Mouse (Mus musculus) limb, embryonic 12.5 days (tissue): ENCODE data around the gene Mrpl27. TPM values are rescaled to one million over a fixed set of nuclear protein-coding genes. Genes with fewer than 3 reads are reported as not detected.
"Not testable (repeated sequence)": the region's sequence is repeated elsewhere in the genome, so short reads cannot be mapped to it uniquely, and the experiment has no call there.

Experiments
- ATAC-seq: fragments of 200-750 bp; cut with Nextera tagmentation; 2 replicates; pipeline ENCODE4 v1.8.0; 2017; ENCODE audit warnings: low read depth, moderate TSS enrichment; ENCODE audit not compliant: insufficient number of reproducible peaks, insufficient read depth, low FRiP score, low TSS enrichment
- H3K27ac ChIP-seq: fragments of 300-500 bp; sonication (generic); 2 replicates; pipeline ENCODE4 v1.5.1; 2016; ENCODE audit warnings: mild to moderate bottlenecking, moderate library complexity
- H3K27me3 ChIP-seq: fragments of 300-500 bp; sonication (generic); 2 replicates; pipeline ENCODE4 v1.6.1; 2016; ENCODE audit warnings: mild to moderate bottlenecking, moderate library complexity
- H3K36me3 ChIP-seq: fragments of 300-500 bp; sonication (generic); 2 replicates; pipeline ENCODE4 v1.6.1; 2016; ENCODE audit warnings: mild to moderate bottlenecking, moderate library complexity
- H3K4me1 ChIP-seq: fragments of 300-500 bp; sonication (generic); replicated peaks from 2 replicates; pipeline ENCODE4 v1.6.1; 2016
- H3K4me2 ChIP-seq: fragments of 300-500 bp; sonication (generic); 2 replicates; pipeline ENCODE4 v1.6.1; 2016; ENCODE audit warnings: mild to moderate bottlenecking, moderate library complexity
- H3K4me3 ChIP-seq: fragments of 300-500 bp; sonication (generic); replicated peaks from 2 replicates; pipeline ENCODE4 v1.5.1; 2016; ENCODE audit warnings: mild to moderate bottlenecking
- H3K9ac ChIP-seq: fragments of 300-500 bp; sonication (generic); replicated peaks from 2 replicates; pipeline ENCODE4 v1.6.1; 2016; ENCODE audit warnings: mild to moderate bottlenecking, moderate library complexity
- H3K9me3 ChIP-seq: fragments of 300-500 bp; sonication (generic); 2 replicates; pipeline ENCODE4 v1.6.1; 2016; ENCODE audit warnings: mild to moderate bottlenecking, moderate library complexity
- WGBS: fragments of 180-500 bp; shearing (Covaris S2); methylation state at CpG from one replicate; pipeline ENCODE4 v1.1.7; 2016; 5-methylcytosine and 5-hydroxymethylcytosine counted together
- polyA plus RNA-seq: library from polyadenylated mRNA; unstranded; fragments of >200 nt; fragmentation: Nextera tagmentation; extraction: Ambion mirVana; gene quantifications from 2 replicates; pipeline ENCODE4 v1.2.1, GENCODE M21; 2016

The Mrpl27 gene
- polyA plus RNA-seq, 1 experiment from 2014 or later = 148 TPM

GRCm38 (mm10) chr11:94675446-94675845 lies 21.9 kb downstream of the Mrpl27 start:
- H3K27me3 ChIP-seq = no peaks in the 10 kb centered on the region
- peak overlapping the region; percentile 81 for H3K4me2 ChIP-seq
- WGBS = 83% methylated on average over 5 of the region's 5 CpGs

GRCm38 (mm10) chr11:94676308-94676707 lies 22.7 kb downstream of the Mrpl27 start:
- Histone ChIP-seq H3K4me3 (peak overlapping the region; percentile 94), H3K27me3 (no peaks in the 10 kb centered on the region), H3K4me1 (peaks cover 25% of the 10 kb centered on the region), H3K36me3 (peaks cover 6% of the 10 kb centered on the region; the same call in 1 of the 2 replicates), H3K9ac (peak overlapping the region; percentile 94), H3K4me2 (peak overlapping the region; percentile 81), H3K27ac (peak overlapping the region; percentile 94; the same call in 1 of the 2 replicates), H3K9me3 (no peaks in the 10 kb centered on the region)
- ATAC-seq = no peak
- 38% methylated on average over 4 of the region's 4 CpGs for WGBS

More at GRCm38 (mm10) chr11:94675446-94675845, 21.9 kb downstream of the Mrpl27 start:
- Histone ChIP-seq H3K4me1 (peaks cover 25% of the 10 kb centered on the region), H3K9ac (0 out of 2 replicates have a peak overlapping the region, but pooled peaks have one; percentile 94), H3K36me3 (peaks cover 13% of the 10 kb centered on the region), H3K27ac (no peak overlapping the region), H3K9me3 (no peaks in the 10 kb centered on the region), H3K4me3 (peak overlapping the region; percentile 94; the same call in 1 of the 2 replicates)
- no peak for ATAC-seq

- peak within 1 kb of the TSS; percentile 94 for H3K9ac ChIP-seq
- no peaks in the 10 kb centered on the region for H3K9me3 ChIP-seq
- peak within 1 kb of the TSS; percentile 81 for H3K4me2 ChIP-seq
- peak within 1 kb of the TSS; percentile 94 for H3K27ac ChIP-seq
- WGBS = under 1% methylated on average over 81 of the region's 82 CpGs
- ATAC-seq = peak; percentile 90
- peaks cover 25% of the 10 kb centered on the region for H3K4me1 ChIP-seq
- peak within 1 kb of the TSS; percentile 94 for H3K4me3 ChIP-seq
- H3K27me3 ChIP-seq = no peaks in the 10 kb centered on the region
- peaks cover 6% of the 10 kb centered on the region; the same call in 1 of the 2 replicates for H3K36me3 ChIP-seq
Observed at GRCm38 (mm10) chr11:94676754-94677606, 23.4 kb downstream of the Mrpl27 start, which contains the start of gene Xylt2. TSS of gene Xylt2 (minus strand) at chr11:94677515.

GRCm38 (mm10) chr11:94677607-94678145 lies 24.1 kb downstream of the Mrpl27 start:
- peak overlapping the region; percentile 94 for H3K4me3 ChIP-seq
- 0 out of 2 replicates have a peak, but pooled peaks have one; percentile 12 for ATAC-seq
- 26% methylated on average over 15 of the region's 15 CpGs for WGBS
- H3K4me2 ChIP-seq = peak overlapping the region; percentile 81
- H3K4me1 ChIP-seq = peaks cover 25% of the 10 kb centered on the region
- H3K9me3 ChIP-seq = no peaks in the 10 kb centered on the region
- peak overlapping the region; percentile 94; the same call in 1 of the 2 replicates for H3K9ac ChIP-seq
- H3K27ac ChIP-seq = peak overlapping the region; percentile 94; the same call in 1 of the 2 replicates
- H3K36me3 ChIP-seq = peaks cover 6% of the 10 kb centered on the region; the same call in 1 of the 2 replicates
- no peaks in the 10 kb centered on the region for H3K27me3 ChIP-seq

GRCm38 (mm10) chr11:94680639-94681038 lies 27.1 kb downstream of the Mrpl27 start:
- H3K4me1 ChIP-seq = peaks cover 18% of the 10 kb centered on the region
- H3K9ac ChIP-seq = no peak overlapping the region
- H3K27me3 ChIP-seq = no peaks in the 10 kb centered on the region
- H3K9me3 ChIP-seq = no peaks in the 10 kb centered on the region
- H3K4me2 ChIP-seq = no peak overlapping the region
- no peaks in the 10 kb centered on the region for H3K36me3 ChIP-seq
- H3K27ac ChIP-seq = no peak overlapping the region
- ATAC-seq = no peak
- no peak overlapping the region for H3K4me3 ChIP-seq

GRCm38 (mm10) chr11:94681640-94682039 lies 28.1 kb downstream of the Mrpl27 start:
- H3K9me3 ChIP-seq = no peaks in the 10 kb centered on the region
- no peak overlapping the region for H3K9ac ChIP-seq
- H3K36me3 ChIP-seq = no peaks in the 10 kb centered on the region
- H3K4me3 ChIP-seq = no peak overlapping the region
- H3K4me1 ChIP-seq = peaks cover 9% of the 10 kb centered on the region
- no peak overlapping the region for H3K27ac ChIP-seq
- H3K4me2 ChIP-seq = no peak overlapping the region
- WGBS = 88% methylated on average over 4 of the region's 4 CpGs
- H3K27me3 ChIP-seq = no peaks in the 10 kb centered on the region
- ATAC-seq = no peak

GRCm38 (mm10) chr11:94682427-94682826 lies 28.9 kb downstream of the Mrpl27 start:
- Histone ChIP-seq H3K9ac (no peak overlapping the region), H3K36me3 (no peaks in the 10 kb centered on the region), H3K4me2 (no peak overlapping the region), H3K4me1 (peaks cover 9% of the 10 kb centered on the region), H3K9me3 (no peaks in the 10 kb centered on the region), H3K27me3 (no peaks in the 10 kb centered on the region), H3K4me3 (no peak overlapping the region), H3K27ac (no peak overlapping the region)
- ATAC-seq = no peak
- 80% methylated on average over 7 of the region's 7 CpGs for WGBS

- no peaks in the 10 kb centered on the region for H3K27me3 ChIP-seq
- WGBS = 80% methylated on average over 6 of the region's 6 CpGs
- no peaks in the 10 kb centered on the region for H3K9me3 ChIP-seq
- ATAC-seq = no peak
- no peaks in the 10 kb centered on the region for H3K4me1 ChIP-seq
- H3K27ac ChIP-seq = no peak overlapping the region
- no peak overlapping the region for H3K9ac ChIP-seq
- H3K4me3 ChIP-seq = no peak overlapping the region
- no peaks in the 10 kb centered on the region for H3K36me3 ChIP-seq
- H3K4me2 ChIP-seq = no peak overlapping the region
Observed at GRCm38 (mm10) chr11:94687178-94687577, 33.6 kb downstream of the Mrpl27 start.

- not testable (repeated sequence) for ATAC-seq, H3K9ac ChIP-seq, H3K36me3 ChIP-seq, H3K4me1 ChIP-seq, H3K27ac ChIP-seq, H3K4me2 ChIP-seq, H3K4me3 ChIP-seq, H3K27me3 ChIP-seq, H3K9me3 ChIP-seq
Observed at GRCm38 (mm10) chr11:94692502-94692901, 38.9 kb downstream of the Mrpl27 start.

GRCm38 (mm10) chr11:94695508-94695907 lies 41.9 kb downstream of the Mrpl27 start:
- Histone ChIP-seq H3K4me2 (no peak overlapping the region), H3K9me3 (no peaks in the 10 kb centered on the region), H3K9ac (no peak overlapping the region), H3K36me3 (no peaks in the 10 kb centered on the region), H3K27ac (no peak overlapping the region), H3K4me1 (no peaks in the 10 kb centered on the region; the same call in 1 of the 2 replicates), H3K4me3 (no peak overlapping the region), H3K27me3 (0 out of 2 replicates have a peak, but pooled peaks cover 3% of the 10 kb centered on the region)
- 76% methylated on average over 6 of the region's 6 CpGs for WGBS
- no peak for ATAC-seq

- WGBS = 93% methylated on average over 2 of the region's 2 CpGs
- ATAC-seq = no peak
- no peaks in the 10 kb centered on the region for H3K36me3 ChIP-seq
Observed at GRCm38 (mm10) chr11:94697140-94697539, 43.6 kb downstream of the Mrpl27 start.

More at GRCm38 (mm10) chr11:94697140-94697539, 43.6 kb downstream of the Mrpl27 start:
- Histone ChIP-seq H3K4me2 (no peak overlapping the region), H3K27me3 (peaks cover 7% of the 10 kb centered on the region; the same call in 1 of the 2 replicates), H3K9me3 (no peaks in the 10 kb centered on the region), H3K4me1 (peaks cover 9% of the 10 kb centered on the region), H3K27ac (no peak overlapping the region), H3K4me3 (no peak overlapping the region), H3K9ac (no peak overlapping the region)
